Mouse (Mus musculus): ENCODE measurements at regions not wholly inside any gene's neighbourhood (a gene's known extent, or its start where the extent isn't known, plus 50 kb on each side); places are given as distances from the start of the nearest gene placed in this dataset.

GRCm38 (mm10) chr7:95620079-95620478, 551.0 kb upstream of the Tenm4 start:
- no peak overlapping the region for H3K4me3 ChIP-seq (ENCODE audit: low read depth, low read length)
- no peak overlapping the region for H3K4me2 ChIP-seq (replicated peaks; ENCODE audit: low read depth, low read length)
- ATAC-seq (ENCODE audit: low FRiP score) (no peak), DNase-seq (ENCODE audit: low spot score) (no peak)
- no peak overlapping the region for H3K27ac ChIP-seq (ENCODE audit: low read depth, low read length)
- H3K9me3 ChIP-seq (ENCODE audit: control insufficient read depth, low read length) = no peaks in the 10 kb centered on the region
- H3K9ac ChIP-seq (ENCODE audit: low read depth, low read length) = no peak overlapping the region
- H3K27me3 ChIP-seq (ENCODE audit: control insufficient read depth, insufficient read depth, low read length) = no peaks in the 10 kb centered on the region
- no peaks in the 10 kb centered on the region for H3K4me1 ChIP-seq (replicated peaks; ENCODE audit: control insufficient read depth, insufficient read depth, low read length)
- no peaks in the 10 kb centered on the region for H3K36me3 ChIP-seq (ENCODE audit: control insufficient read depth, insufficient read depth, low read length)

- H3K27me3 ChIP-seq (ENCODE audit: control insufficient read depth, insufficient read depth, low read length) = no peaks in the 10 kb centered on the region
- H3K9me3 ChIP-seq (ENCODE audit: control insufficient read depth, low read length) = no peaks in the 10 kb centered on the region
- 88% methylated on average over 5 of the region's 5 CpGs for WGBS
- H3K4me2 ChIP-seq (replicated peaks; ENCODE audit: low read depth, low read length) = no peak overlapping the region
- no peak overlapping the region for H3K9ac ChIP-seq (ENCODE audit: low read depth, low read length)
- DNase-seq (ENCODE audit: low spot score) = no peak
- H3K4me1 ChIP-seq (replicated peaks; ENCODE audit: control insufficient read depth, insufficient read depth, low read length) = no peaks in the 10 kb centered on the region
- H3K27ac ChIP-seq (ENCODE audit: low read depth, low read length) = no peak overlapping the region
- no peak overlapping the region for H3K4me3 ChIP-seq (ENCODE audit: low read depth, low read length)
- no peaks in the 10 kb centered on the region for H3K36me3 ChIP-seq (ENCODE audit: control insufficient read depth, insufficient read depth, low read length)
- ATAC-seq (ENCODE audit: low FRiP score) = no peak
Observed at GRCm38 (mm10) chr7:95640683-95641082, 530.4 kb upstream of the Tenm4 start.

DNA sequence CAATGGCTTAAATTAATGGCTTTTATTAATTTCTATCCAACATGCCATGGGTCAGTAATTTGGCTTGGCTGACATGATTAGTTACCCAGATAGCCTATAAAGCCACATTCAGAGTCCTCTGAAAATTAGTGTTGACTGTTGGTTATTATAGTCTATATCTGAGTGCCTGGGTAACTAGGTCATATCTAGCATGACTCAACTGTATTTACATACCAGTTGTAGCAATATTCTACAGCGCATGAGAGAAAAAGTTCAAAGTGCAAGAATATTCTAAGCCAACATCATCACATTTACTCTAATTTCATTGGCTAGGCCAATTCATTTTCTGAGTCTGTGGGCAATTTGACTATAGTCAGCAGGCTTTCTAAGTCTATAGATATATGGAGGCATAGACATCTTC, 496.7 kb upstream of the Tenm4 start:
- no peak overlapping the region for H3K4me3 ChIP-seq (ENCODE audit: low read depth, low read length)
- WGBS = 100% methylated on average over 1 of the region's 1 CpGs
- no peak overlapping the region for H3K9ac ChIP-seq (ENCODE audit: low read depth, low read length)
- no peaks in the 10 kb centered on the region for H3K27me3 ChIP-seq (ENCODE audit: control insufficient read depth, insufficient read depth, low read length)
- no peaks in the 10 kb centered on the region for H3K9me3 ChIP-seq (ENCODE audit: control insufficient read depth, low read length)
- no peaks in the 10 kb centered on the region for H3K4me1 ChIP-seq (replicated peaks; ENCODE audit: control insufficient read depth, insufficient read depth, low read length)
- DNase-seq (ENCODE audit: low spot score) = no peak
- no peak overlapping the region for H3K4me2 ChIP-seq (replicated peaks; ENCODE audit: low read depth, low read length)
- H3K27ac ChIP-seq (ENCODE audit: low read depth, low read length) = no peak overlapping the region
- ATAC-seq (ENCODE audit: low FRiP score) = no peak
- H3K36me3 ChIP-seq (ENCODE audit: control insufficient read depth, insufficient read depth, low read length) = no peaks in the 10 kb centered on the region

GRCm38 (mm10) chr7:95682521-95682920, 488.5 kb upstream of the Tenm4 start:
- ATAC-seq (ENCODE audit: low FRiP score) (no peak), DNase-seq (ENCODE audit: low spot score) (no peak)
- Histone ChIP-seq H3K4me1 (replicated peaks; ENCODE audit: control insufficient read depth, insufficient read depth, low read length) (no peaks in the 10 kb centered on the region), H3K27ac (ENCODE audit: low read depth, low read length) (no peak overlapping the region), H3K36me3 (ENCODE audit: control insufficient read depth, insufficient read depth, low read length) (no peaks in the 10 kb centered on the region), H3K9me3 (ENCODE audit: control insufficient read depth, low read length) (no peaks in the 10 kb centered on the region), H3K4me2 (replicated peaks; ENCODE audit: low read depth, low read length) (no peak overlapping the region), H3K27me3 (ENCODE audit: control insufficient read depth, insufficient read depth, low read length) (no peaks in the 10 kb centered on the region), H3K9ac (ENCODE audit: low read depth, low read length) (no peak overlapping the region), H3K4me3 (ENCODE audit: low read depth, low read length) (no peak overlapping the region)
- WGBS = 50% methylated on average over 3 of the region's 3 CpGs

- ATAC-seq (ENCODE audit: low FRiP score) = no peak
- no peak for DNase-seq (ENCODE audit: low spot score)
- no peaks in the 10 kb centered on the region; the same call in none of the 2 replicates for H3K4me1 ChIP-seq (replicated peaks; ENCODE audit: control insufficient read depth, insufficient read depth, low read length)
- WGBS = 38% methylated on average over 3 of the region's 3 CpGs
- H3K36me3 ChIP-seq (ENCODE audit: control insufficient read depth, insufficient read depth, low read length) = no peaks in the 10 kb centered on the region
- H3K4me2 ChIP-seq (replicated peaks; ENCODE audit: low read depth, low read length) = no peak overlapping the region
- H3K27me3 ChIP-seq (ENCODE audit: control insufficient read depth, insufficient read depth, low read length) = no peaks in the 10 kb centered on the region
- H3K9ac ChIP-seq (ENCODE audit: low read depth, low read length) = no peak overlapping the region
- H3K9me3 ChIP-seq (ENCODE audit: control insufficient read depth, low read length) = no peaks in the 10 kb centered on the region
- peak overlapping the region; percentile 67; the same call in 1 of the 2 replicates for H3K27ac ChIP-seq (ENCODE audit: low read depth, low read length)
- H3K4me3 ChIP-seq (ENCODE audit: low read depth, low read length) = no peak overlapping the region
Observed at GRCm38 (mm10) chr7:95687733-95688132, 483.3 kb upstream of the Tenm4 start.

DNA sequence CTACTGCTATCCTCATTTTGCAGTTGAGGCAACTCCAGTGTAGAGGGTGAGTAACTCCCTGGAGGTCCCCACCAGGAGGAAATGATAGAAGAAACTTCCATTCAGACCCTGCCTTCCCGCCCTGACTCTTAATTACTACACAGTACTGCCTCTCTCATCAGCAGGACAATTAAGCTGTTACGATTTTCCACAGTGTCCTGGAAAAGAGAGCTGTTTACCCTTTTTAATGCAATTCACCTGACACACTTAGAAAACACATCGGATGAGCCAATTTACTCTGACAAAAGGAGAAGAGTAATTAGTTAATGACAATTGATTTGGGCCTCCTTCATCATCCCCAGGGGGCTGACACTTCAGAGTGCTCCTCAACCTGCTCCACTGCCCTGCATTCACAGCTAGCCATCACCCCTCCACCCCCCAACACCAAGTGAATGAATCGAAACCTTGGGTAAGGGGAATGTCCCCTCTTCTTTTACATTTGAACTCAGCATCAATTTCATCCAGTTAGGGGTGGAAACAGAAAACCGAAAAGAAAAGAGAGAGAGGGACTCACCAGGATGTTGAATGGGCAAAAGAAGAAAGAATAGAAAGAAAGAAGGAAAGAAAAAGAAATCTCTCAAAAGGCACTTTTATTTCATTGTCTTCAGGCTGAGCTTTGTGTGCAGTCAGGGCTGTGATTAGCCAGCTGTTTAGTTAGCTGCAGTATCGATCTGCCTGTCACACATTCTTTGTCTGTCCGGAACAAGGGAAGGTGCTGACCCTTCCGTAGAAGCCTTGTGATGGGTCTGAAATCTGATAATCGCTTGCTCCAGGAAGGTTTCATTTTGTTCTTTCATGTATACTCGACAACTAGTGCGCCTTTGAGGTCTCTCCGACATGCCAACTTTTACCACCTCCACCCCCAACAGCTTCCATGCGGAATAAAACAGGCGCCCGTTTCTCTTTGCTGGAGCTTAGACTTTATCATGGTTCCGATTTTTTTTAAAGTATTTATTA, 482.6 kb upstream of the Tenm4 start:
- H3K36me3 ChIP-seq (ENCODE audit: control insufficient read depth, insufficient read depth, low read length) = no peaks in the 10 kb centered on the region
- WGBS = 2% methylated on average over 16 of the region's 16 CpGs
- peak overlapping the region; percentile 29 for H3K9ac ChIP-seq (ENCODE audit: low read depth, low read length)
- no peaks in the 10 kb centered on the region; the same call in none of the 2 replicates for H3K4me1 ChIP-seq (replicated peaks; ENCODE audit: control insufficient read depth, insufficient read depth, low read length)
- DNase-seq (ENCODE audit: low spot score) (peak; percentile 65), ATAC-seq (ENCODE audit: low FRiP score) (peak; percentile 86)
- peak overlapping the region; percentile 43 for H3K4me2 ChIP-seq (replicated peaks; ENCODE audit: low read depth, low read length)
- no peaks in the 10 kb centered on the region for H3K27me3 ChIP-seq (ENCODE audit: control insufficient read depth, insufficient read depth, low read length)
- H3K9me3 ChIP-seq (ENCODE audit: control insufficient read depth, low read length) = no peaks in the 10 kb centered on the region
- H3K27ac ChIP-seq (ENCODE audit: low read depth, low read length) = peak overlapping the region; percentile 67
- H3K4me3 ChIP-seq (ENCODE audit: low read depth, low read length) = peak overlapping the region; percentile 25

GRCm38 (mm10) chr7:95689161-95689833, 481.7 kb upstream of the Tenm4 start:
- Histone ChIP-seq H3K9ac (ENCODE audit: low read depth, low read length) (peak overlapping the region; percentile 29), H3K9me3 (ENCODE audit: control insufficient read depth, low read length) (no peaks in the 10 kb centered on the region), H3K27me3 (ENCODE audit: control insufficient read depth, insufficient read depth, low read length) (no peaks in the 10 kb centered on the region), H3K4me2 (replicated peaks; ENCODE audit: low read depth, low read length) (peak overlapping the region; percentile 43), H3K27ac (ENCODE audit: low read depth, low read length) (peak overlapping the region; percentile 67), H3K36me3 (ENCODE audit: control insufficient read depth, insufficient read depth, low read length) (no peaks in the 10 kb centered on the region), H3K4me1 (replicated peaks; ENCODE audit: control insufficient read depth, insufficient read depth, low read length) (no peaks in the 10 kb centered on the region; the same call in none of the 2 replicates), H3K4me3 (ENCODE audit: low read depth, low read length) (peak overlapping the region; percentile 25; the same call in 1 of the 2 replicates)
- ATAC-seq (ENCODE audit: low FRiP score) (0 out of 2 replicates have a peak, but pooled peaks have one; percentile 11), DNase-seq (ENCODE audit: low spot score) (no peak)
- 21% methylated on average over 7 of the region's 7 CpGs for WGBS

- Histone ChIP-seq H3K4me1 (replicated peaks; ENCODE audit: control insufficient read depth, insufficient read depth, low read length) (no peaks in the 10 kb centered on the region), H3K27ac (ENCODE audit: low read depth, low read length) (no peak overlapping the region), H3K27me3 (ENCODE audit: control insufficient read depth, insufficient read depth, low read length) (no peaks in the 10 kb centered on the region), H3K4me3 (ENCODE audit: low read depth, low read length) (no peak overlapping the region), H3K9ac (ENCODE audit: low read depth, low read length) (no peak overlapping the region), H3K9me3 (ENCODE audit: control insufficient read depth, low read length) (no peaks in the 10 kb centered on the region), H3K36me3 (ENCODE audit: control insufficient read depth, insufficient read depth, low read length) (no peaks in the 10 kb centered on the region), H3K4me2 (replicated peaks; ENCODE audit: low read depth, low read length) (no peak overlapping the region)
- WGBS = 68% methylated on average over 9 of the region's 9 CpGs
- DNase-seq (ENCODE audit: low spot score) = no peak
- 0 out of 2 replicates have a peak, but pooled peaks have one; percentile 27 for ATAC-seq (ENCODE audit: low FRiP score)
Observed at GRCm38 (mm10) chr7:95699506-95699905, 471.5 kb upstream of the Tenm4 start.

Measured in hindbrain, embryonic 11.5 days (tissue).